Mouse (Mus musculus): ENCODE measurements around the gene Tagln2. TPM values are rescaled to one million over a fixed set of nuclear protein-coding genes. Genes with fewer than 3 reads are reported as not detected.

Gene Tagln2
- total RNA-seq, 4 experiments from 2014 or later: 11.7 to 21.0 (median 16.7) TPM

DNA sequence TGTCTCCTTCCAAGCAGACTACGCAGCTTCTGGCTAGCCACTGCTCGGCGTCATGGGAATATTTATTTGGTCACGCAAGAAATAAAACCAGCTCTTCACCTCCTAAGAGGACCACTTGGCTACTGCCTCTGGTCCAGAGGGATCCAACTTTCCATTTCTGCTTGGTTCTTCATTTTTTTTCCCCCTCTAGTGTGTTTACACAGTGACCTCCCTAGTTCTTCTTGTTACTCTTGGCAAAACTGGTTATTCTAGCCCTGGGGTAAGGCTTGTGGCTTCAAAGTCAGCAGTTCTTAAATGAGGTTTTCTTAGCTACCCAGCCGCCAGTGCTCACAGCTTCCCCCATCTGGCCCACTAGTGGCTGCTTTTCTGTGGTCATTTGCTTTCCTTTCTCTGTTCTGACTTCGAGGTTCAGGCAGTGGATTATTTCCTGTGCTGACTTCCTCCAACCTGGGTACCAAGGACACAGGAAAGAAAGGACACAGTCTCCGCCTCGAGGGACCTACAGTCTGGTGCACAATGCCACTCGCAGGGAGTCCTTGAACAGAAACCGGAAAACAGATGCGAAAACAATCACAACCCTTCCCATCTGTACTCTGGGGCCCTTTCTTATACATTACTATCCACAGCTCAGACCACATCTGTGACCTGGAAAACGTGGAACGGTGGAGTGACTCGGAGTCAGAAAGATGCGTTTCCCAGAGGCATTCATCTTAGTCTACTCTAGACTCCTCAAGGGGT is 25.3 kb downstream of the Tagln2 start:
- no peak for DNase-seq (ENCODE audit: low spot score in 2 of 2)

DNA sequence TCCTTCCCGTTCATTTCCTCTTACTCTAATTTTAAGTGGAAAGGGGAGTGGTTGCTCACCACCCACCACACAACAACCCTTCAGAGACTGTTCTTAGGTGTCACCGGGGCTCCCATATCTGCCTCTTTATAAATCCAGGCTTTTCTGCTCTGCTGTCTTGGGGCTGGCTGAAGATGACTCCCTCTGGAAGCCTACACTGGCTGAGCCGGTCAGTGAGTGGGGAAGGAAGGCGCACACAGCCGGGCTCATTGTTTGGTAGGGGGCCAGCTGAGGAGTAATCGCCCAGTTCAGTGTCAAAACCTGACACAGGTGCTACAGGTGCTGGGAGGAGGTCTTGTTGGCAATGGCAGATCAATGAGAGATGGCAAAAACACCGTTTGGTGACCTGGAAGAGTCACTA is 26.1 kb downstream of the Tagln2 start:
- DNase-seq (ENCODE audit: low spot score in 2 of 2): no peak

DNA sequence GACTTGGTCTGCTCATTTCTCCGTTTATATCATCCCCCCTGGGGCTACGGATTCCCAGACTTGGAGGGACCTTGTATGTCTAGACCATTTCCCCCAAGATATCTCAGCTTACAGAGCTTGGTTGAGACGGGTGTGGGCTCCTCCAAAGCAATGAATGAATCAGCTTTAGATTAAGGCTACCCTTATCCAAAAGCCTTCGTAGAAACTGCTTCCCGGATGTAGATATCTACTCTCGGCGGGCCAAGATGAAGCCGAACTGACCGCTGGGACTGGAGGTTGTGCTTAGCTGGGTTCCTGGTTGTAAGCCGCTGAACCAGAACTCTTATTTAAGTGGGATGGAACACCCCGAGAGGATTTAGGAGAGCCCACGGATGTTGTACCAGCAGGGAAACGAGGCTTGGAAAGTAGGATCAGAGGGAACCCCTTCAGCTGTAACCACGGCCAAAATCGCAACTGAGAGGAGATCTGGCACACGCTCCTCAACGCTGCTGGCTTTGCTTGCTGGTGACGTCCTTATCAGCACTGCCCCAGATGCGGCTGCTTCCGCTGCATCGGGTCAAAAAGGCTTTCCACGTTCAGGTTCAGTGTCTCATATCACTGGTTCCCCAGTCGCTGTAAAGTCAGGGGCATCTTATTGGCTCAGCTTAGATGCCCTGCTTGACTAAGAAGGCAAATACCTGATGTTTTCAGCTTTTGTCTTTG is 26.7 kb downstream of the Tagln2 start:
- DNase-seq (ENCODE audit: low spot score in 2 of 2): no peak

DNA sequence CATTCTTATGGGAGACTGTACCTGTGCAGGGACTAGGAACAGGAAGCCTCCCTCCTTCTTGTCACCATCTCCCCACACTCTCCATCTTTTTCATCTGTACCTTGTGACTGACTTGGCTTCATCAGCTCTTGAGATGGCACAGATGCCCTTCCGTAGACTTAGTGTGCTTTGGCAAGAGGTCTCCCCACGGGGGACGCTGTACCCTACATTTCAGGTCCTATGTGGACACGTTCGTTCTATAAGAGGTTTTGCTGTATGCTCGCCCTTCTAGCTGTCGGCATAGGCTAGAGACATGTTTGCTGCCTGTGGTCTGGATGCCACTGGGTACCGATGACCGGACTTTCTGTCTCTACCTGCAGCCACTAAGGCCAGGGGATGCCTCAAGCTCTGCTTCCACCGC is 27.6 kb downstream of the Tagln2 start:
- no peak for DNase-seq (ENCODE audit: low spot score in 2 of 2)

DNA sequence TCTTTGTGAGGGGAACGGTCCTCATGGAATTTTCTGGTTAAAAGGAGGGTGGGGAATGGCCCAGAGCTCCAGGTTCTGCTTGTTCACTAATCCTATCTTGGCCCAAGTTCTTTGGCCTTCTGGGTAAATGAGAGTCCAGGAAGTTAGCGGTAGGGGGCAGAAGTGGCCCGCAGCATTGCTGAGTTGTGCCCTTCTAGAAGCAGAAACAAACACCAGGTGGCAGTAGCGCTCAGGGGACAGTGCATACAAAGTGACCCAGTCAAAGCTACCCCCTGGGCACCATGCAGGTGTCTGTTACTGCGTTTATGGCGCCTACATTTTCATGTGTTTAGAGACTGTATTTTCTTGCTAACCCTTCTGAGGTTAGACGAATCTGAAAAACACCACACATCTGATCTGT is 28.9 kb downstream of the Tagln2 start:
- DNase-seq (ENCODE audit: low spot score in 2 of 2): peak; percentile 62 to 86

DNA sequence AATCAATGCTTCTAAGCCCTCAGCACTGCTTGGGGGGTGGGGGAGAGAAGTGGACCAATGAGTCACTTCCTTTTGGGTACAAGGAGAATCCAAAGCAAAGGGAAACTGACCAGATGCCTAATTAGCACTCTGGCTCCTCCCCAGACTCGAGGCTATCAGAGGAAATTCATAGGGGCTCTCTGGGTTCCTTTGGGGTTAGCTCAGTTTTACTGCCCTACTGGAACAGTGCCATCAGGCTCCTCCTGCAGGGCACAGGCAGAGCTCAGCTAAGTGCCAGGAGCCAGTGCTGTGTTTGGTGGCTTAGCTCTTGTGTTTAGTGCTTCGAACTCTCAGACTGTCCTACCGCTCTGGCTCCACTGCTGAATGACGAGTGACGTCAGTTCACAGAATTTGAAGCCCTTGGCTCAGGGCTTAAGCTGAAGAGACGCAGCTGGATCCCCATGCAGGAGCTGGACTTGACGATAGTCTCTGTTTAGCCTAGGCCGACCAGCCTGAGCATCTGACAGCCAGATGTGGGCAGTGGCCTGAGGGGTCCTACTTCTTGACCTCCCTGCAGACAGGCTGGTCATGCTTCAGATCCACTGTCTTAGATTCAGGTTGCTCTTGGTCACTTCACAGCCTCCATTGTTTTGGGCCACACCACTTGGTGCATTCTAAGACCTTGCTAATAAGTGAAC is 30.8 kb downstream of the Tagln2 start:
- DNase-seq (ENCODE audit: low spot score in 2 of 2): no peak

DNA sequence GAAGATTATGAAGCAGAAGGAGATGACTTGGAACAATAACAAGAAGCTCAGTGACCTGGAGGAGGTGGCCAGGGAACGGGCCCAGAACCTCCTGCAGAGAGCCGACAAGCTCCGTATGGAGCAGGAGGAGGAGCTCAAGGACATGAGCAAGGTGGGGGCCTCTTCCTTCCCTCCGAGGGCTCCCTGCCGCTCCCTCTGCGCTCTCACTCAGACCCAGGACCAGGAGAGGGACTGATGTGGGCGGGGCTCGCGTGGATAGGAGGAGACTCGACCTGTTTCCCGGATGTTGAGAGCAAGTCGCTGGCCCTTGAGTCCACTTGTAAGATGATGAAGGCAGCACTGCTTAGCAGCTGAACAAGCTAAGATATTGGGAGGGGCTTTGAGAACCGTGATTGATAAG is 32.7 kb downstream of the Tagln2 start:
- no peak for DNase-seq (ENCODE audit: low spot score in 2 of 2)

DNA sequence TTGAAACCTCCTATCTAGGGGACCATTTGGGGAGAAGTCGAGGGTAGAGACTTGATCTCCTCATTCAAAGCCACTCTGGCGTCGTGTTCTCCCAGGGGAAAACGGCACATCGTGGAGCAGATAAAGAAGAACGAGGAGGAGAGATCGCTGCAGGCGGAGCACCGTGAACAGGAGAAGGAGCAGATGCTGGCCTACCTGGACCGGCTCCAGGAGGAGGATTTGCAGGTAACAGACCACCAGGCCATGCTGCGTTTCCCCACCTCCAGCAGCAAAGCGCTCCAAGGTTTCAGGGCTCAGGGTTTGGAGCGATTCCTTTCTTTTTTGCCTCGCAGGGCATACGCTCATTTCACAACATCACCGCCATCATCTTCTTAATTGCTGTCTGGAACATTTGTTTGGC is 35.3 kb downstream of the Tagln2 start:
- no peak for DNase-seq (ENCODE audit: low spot score in 2 of 2)

DNA sequence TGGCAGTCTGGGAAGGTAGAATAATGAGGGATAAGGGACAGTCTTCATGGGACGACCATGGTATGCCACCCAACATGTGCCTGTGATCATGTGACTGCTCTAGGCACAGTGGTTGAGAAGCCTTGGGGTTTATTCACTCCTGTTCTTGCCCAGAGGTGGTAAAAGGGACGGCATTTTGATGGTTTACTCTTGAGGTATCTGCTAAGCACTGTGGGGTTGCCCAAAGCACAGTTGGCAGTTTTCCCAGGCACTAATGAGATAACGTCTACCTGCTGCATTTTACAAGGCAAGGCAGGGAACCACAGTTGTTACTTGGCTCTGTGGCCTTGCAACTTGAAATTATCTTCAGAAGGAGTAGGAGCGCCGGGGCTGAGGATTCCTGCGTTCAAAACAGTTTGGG is 40.0 kb downstream of the Tagln2 start:
- no peak for DNase-seq (ENCODE audit: low spot score in 2 of 2)

DNA sequence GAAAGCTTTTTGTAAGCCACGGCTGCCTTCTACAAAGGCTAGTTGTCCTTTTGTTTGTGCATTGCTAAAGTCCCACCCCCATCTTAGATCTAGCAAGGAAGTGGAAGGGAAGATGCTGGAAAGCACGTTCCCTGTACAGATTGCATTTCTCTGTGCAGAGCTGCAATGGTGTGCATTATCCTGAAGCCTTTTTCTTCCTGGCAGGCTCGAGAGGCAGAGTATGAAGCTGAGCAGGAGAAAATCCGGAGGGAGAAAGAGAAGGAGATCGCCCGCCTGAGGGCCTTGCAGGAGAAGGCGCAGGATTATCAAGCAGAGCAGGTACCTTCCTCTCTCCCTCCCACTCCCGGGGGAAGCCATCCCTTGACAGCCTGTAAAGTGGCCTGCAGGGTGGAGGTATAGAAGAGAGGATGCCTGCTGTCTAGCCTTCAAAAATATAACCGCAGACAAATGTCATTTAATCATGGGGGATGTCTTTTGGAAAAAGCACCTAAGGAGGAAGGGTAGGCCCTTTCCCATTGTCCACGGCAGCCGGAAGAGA is 40.5 kb downstream of the Tagln2 start:
- no peak for DNase-seq (ENCODE audit: low spot score in 2 of 2)

DNA sequence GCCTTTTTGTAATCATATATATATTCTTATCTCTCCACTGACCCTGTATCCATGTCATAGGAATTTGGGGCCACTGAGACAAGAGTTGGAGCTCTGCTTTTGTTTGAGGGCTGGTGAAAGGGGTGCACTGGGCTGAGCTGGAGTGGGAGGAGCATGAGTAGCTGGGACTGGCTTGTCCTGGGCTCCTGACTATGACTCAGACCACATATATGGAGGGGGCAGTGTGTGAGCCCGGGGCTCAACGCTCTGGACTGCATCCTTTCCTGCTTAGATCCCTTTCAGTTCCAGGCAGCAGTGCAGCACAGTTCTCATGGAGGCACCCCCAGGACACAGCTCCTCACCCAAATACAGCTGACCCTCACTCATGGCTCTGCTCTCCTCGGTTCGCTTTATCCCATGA is 46.2 kb downstream of the Tagln2 start:
- DNase-seq (ENCODE audit: low spot score in 2 of 2): no peak

DNA sequence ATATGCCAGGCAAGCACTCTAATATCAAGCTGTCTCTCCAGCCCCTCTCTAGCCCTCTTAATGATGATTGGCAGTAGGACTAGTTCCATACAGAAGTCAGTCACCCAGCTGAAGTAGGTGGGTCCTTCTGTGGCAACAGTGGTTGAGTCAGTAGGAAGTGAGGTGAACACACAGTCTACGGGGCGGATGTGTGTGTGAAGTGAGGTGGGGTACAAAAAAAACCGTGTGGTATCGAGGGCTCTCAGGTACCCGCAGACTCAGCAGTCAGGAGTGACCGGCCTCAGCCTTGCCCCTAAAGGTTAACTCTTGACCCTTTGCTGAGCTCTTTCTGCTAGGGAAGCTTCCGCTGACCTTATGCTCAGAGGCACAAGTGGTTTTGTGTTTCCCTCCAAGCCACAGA is 48.7 kb downstream of the Tagln2 start:
- DNase-seq (ENCODE audit: low spot score in 2 of 2): no peak

DNA sequence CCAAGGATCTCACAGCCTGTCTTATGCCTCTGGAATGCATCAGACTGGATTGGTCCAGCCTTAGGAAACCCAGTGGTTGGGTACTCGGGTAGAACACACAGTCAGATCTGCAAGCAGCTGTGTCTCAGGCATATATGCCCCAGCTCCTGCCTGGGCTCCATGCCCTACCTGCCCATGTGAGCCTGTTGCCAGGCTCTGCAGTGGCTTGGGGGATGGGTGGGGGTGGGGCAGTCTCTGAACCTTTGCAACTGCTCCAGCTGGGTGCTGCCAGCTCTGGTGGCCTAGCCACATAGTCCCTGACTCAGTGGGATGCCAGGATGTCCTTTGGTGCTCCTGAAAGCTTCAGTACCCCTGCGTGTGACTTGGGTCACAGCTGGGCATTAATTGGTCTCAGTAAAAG is 49.5 kb downstream of the Tagln2 start:
- no peak for DNase-seq (ENCODE audit: low spot score in 2 of 2)

DNA sequence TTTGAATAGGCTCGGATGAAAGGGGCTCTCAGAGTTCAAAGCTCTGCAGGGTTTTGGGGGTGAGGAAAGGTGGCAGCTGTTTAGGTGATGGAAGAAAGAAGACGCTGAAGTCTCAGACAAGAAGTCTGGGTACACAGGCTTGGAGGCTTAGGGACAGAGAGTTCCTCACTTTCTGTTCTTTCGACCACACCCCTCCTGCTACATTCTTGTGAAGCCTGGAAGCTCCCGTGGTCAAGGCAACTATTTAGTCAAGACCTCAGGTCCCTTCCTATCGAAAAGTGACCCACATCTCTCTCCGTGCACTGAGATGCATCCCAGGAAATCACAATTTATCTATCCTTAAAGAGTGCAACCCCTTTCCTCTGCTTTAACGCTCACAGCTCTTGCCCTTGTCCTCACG is 49.9 kb downstream of the Tagln2 start:
- no peak for DNase-seq (ENCODE audit: low spot score in 2 of 2)

DNA sequence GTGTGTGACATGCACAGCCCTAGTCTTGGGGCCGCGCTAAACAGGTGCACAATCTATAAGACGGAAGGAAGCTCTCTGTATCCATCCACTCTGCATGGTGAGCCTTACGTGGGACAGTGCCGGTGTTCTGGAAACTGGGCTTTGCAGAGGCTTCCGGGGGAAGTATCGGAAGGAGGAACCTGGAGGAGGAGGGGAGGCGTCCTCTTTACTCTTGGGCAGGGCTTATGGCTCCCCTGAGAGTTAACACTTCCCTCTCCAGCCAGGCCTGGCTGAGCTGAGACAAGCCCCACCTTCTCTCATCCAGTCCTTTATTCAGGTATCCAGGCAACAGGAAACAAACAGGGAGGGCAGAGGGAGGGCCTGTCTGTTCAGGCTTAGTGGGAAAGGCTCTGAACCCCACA is 50.7 kb downstream of the Tagln2 start:
- DNase-seq (ENCODE audit: low spot score in 2 of 2): peak; percentile 25 to 37

DNA sequence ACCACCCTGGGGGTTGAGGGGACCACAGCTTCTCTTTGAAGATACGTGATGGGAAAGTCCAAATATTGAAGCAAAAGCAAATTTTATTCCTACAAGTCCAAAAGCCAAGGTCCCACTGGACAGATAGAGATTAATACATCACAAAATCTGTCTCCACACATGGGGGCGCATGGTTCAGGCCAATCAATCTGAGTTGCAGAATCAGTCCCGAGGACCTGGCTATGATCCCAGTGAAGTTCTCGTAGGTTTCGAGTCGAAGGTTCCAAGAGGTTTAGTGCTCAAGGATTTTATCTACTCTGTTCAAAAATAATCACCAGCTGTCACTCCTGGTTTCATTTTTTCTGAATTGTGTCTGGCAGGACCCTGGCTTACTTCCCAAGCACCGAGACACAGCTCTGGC is 51.2 kb downstream of the Tagln2 start:
- no peak for DNase-seq (ENCODE audit: low spot score in 2 of 2)

DNA sequence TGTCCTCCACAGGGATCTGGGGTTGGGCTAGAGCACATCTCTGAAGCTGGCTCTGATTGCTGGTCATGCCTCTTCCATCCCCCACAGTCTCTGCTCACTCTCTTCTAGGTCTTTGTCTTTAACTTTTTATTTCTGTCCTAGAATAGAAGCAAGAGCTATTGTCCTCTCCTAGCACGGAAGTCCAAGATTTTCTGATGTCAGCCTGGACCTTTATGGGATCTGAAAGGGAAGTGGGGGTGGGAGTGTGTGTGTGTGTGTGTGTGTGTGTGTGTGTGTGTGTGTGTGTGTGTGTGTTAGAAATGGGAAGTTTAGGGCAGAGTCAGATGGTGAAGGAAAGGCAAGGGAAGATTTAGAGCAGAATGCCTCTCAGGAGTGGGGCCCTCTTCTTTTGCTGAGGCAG is 52.8 kb downstream of the Tagln2 start:
- no peak for DNase-seq (ENCODE audit: low spot score in 2 of 2)

DNA sequence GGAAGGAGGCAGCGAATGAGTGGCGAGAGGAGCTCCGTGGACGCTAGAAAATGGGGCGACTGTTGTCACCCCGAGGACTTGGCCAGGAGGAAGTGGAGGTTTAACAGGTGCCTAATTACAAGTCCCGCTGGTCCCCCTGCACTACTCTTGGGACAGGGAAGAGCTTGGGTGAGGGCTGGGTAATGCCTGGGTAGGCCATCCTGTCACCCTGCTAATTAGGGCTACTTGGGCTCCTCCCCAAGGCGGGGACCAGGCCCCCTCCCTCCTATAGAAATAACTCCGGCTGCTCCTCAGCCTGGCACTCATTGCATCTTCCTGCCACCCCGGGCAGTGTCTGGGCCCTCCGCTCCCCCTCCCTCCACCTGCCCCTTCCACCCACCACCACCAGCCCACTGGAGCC is 55.8 kb downstream of the Tagln2 start, which contains the start of gene Vsig8:
Gene Vsig8 (plus strand): TSS at position 301 of the 400 bp plus-strand sequence.
- no peak for DNase-seq (ENCODE audit: low spot score in 2 of 2)

All from layer of hippocampus, adult 8-10 months (tissue).